Mouse (Mus musculus) ES-Bruce4 (cell line): ENCODE results near the gene Myo18a.

ENCODE experiments used
- CTCF ChIP-seq: IDR thresholded peaks from one replicate; pipeline ENCODE4 v1.8.1; 2011; ENCODE audit warnings: low read depth, low read length
- EP300 ChIP-seq: IDR thresholded peaks from 2 replicates; pipeline ENCODE4 v1.6.1; 2011; ENCODE audit warnings: low read depth, low read length; ENCODE audit not compliant: insufficient read depth
- POLR2A ChIP-seq: IDR thresholded peaks from one replicate; pipeline ENCODE4 v1.8.1; 2011; ENCODE audit warnings: low read length; ENCODE audit not compliant: insufficient read depth

DNA sequence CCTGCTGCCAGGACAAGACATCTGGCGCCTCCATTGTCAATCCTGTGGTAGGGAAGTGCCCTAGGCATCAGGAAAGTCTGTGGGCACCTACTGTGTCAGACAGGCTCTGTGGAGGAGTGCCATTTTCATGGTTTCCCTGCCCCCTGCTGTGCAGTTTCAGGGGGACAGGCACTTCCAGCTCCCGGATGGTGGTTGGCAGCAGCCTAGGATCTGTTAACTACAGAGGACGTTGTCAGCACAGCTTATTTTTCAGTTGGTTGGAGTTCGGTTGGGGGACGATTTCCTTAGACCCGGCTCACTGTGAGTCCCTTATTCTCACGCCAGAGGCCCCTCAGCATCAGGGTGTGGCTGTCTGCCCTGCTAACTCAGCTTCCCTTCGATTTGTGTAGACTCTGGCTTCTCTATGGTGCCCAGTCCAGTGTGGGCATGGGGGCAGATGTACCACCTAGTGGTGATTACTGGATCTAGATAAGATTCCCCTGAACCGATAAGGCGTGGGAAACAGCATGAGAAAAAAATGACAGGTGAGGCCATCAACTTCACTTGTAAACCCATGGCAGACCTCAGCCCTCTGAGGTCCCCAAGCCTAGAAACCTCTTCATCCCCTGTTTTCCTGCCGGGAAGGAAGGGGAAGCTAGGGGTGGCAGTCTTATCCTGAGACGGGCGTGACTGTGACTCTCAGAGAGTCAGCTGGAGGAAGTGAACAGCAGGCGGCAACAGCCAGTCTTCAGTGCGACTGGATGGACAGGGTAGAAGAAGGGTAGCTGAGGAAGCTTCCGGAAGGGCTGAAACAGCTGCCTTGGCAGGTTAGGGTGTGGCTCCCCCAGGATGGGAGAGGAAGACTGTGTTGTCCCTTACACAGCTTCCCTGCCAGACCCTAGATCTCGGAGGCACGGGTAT lies 21.0 kb downstream of the Myo18a start:
- TF ChIP-seq POLR2A (no peak), CTCF (no peak), EP300 (no peak)
